Mouse (Mus musculus): Measurements from ENCODE around the gene Olfr1418.

GRCm38 (mm10) chr19:11820211-11820610, 40.7 kb downstream of the Olfr1418 start:
- TF ChIP-seq EP300 (IDR thresholded peaks at IDR 0.05; ENCODE audit: low read depth) (no peak), CTCF (IDR thresholded peaks at IDR 0.05; ENCODE audit: low read depth) (no peak)
